Mouse (Mus musculus) liver, embryonic 13.5 days (tissue): ENCODE measurements around the gene Ppil6. TPM values are rescaled to one million over a fixed set of nuclear protein-coding genes. Genes with fewer than 3 reads are reported as not detected.

Experiments used
- ATAC-seq: fragments of 200-750 bp; cut with Nextera tagmentation; 2 replicates; pipeline ENCODE4 v1.8.0; 2017; ENCODE audit warnings: low read depth, mild to moderate bottlenecking, moderate number of reproducible peaks, moderate library complexity
- DNase-seq: peaks from one replicate; pipeline ENCODE4 v3.0.0; 2022
- H3K27ac ChIP-seq: fragments of 300-500 bp; sonication (generic); 2 replicates; pipeline ENCODE4 v1.5.1; 2015; ENCODE audit warnings: moderate library complexity, mild to moderate bottlenecking, inconsistent platforms
- H3K27me3 ChIP-seq: fragments of 300-500 bp; sonication (generic); 2 replicates; pipeline ENCODE4 v1.6.1; 2015; ENCODE audit warnings: mild to moderate bottlenecking, inconsistent platforms
- H3K36me3 ChIP-seq: fragments of 300-500 bp; sonication (generic); 2 replicates; pipeline ENCODE4 v1.6.1; 2015; ENCODE audit warnings: mild to moderate bottlenecking, inconsistent platforms
- H3K4me1 ChIP-seq: fragments of 300-500 bp; sonication (generic); replicated peaks from 2 replicates; pipeline ENCODE4 v1.6.1; 2015; ENCODE audit warnings: inconsistent platforms
- H3K4me2 ChIP-seq: fragments of 300-500 bp; sonication (generic); 2 replicates; pipeline ENCODE4 v1.6.1; 2015; ENCODE audit warnings: inconsistent platforms, mild to moderate bottlenecking, moderate library complexity
- H3K4me3 ChIP-seq: fragments of 300-500 bp; sonication (generic); replicated peaks from 2 replicates; pipeline ENCODE4 v1.5.1; 2015; ENCODE audit warnings: mild to moderate bottlenecking, inconsistent platforms
- H3K9ac ChIP-seq: fragments of 300-500 bp; sonication (generic); 2 replicates; pipeline ENCODE4 v1.6.1; 2015; ENCODE audit warnings: mild to moderate bottlenecking, inconsistent platforms
- H3K9me3 ChIP-seq: fragments of 300-500 bp; sonication (generic); replicated peaks from 2 replicates; pipeline ENCODE4 v1.6.1; 2016; ENCODE audit warnings: inconsistent platforms
- WGBS: fragments of 180-500 bp; shearing (Covaris S2); methylation state at CpG from one replicate; pipeline ENCODE4 v1.1.7; 2015; ENCODE audit not compliant: insufficient replicate concordance; 5-methylcytosine and 5-hydroxymethylcytosine counted together
- polyA plus RNA-seq: library from polyadenylated mRNA; unstranded; fragments of >200 nt; fragmentation: Nextera tagmentation; extraction: Ambion mirVana; gene quantifications from 2 replicates; pipeline ENCODE4 v1.2.1, GENCODE M21; 2015

The Ppil6 gene
- polyA plus RNA-seq, 1 experiment from 2014 or later, result not detected

DNA sequence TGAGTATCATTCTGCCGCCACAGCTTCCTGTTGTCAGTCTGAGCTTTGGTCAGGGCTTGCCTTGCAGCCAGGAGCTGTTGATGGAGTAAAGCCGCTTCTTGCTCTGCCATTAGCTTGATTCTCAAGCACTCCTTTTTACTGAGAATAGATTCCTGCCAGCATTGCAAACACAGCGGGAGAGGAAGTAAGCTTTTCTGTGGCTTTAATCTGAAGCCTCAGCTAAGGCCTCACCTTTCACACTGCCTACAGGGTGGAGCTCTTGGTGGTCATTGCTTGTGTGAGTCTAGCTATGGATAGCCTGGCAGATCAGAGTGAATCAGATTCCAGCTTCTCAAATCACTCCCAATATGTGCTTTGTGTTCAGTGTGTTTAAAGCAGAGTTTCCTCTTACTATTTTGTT is 62.1 kb downstream of the Ppil6 start:
- no peaks in the 10 kb centered on the region; the same call in 1 of the 2 replicates for H3K4me1 ChIP-seq
- no peaks in the 10 kb centered on the region for H3K36me3 ChIP-seq
- no peak for DNase-seq
- no peak for ATAC-seq
- H3K9me3 ChIP-seq, result peaks cover 4% of the 10 kb centered on the region
- H3K27me3 ChIP-seq, result 0 out of 2 replicates have a peak, but pooled peaks cover 2% of the 10 kb centered on the region
- H3K4me3 ChIP-seq, result no peak overlapping the region
- no peak overlapping the region for H3K27ac ChIP-seq
- no peak overlapping the region for H3K9ac ChIP-seq
- no peak overlapping the region for H3K4me2 ChIP-seq
- WGBS, result 19% methylated on average over 3 of the region's 3 CpGs

GRCm38 (mm10) chr10:41552847-41553589 is 62.8 kb downstream of the Ppil6 start:
- Histone ChIP-seq H3K4me2 (no peak overlapping the region), H3K9me3 (peaks cover 4% of the 10 kb centered on the region), H3K27me3 (0 out of 2 replicates have a peak, but pooled peaks cover 2% of the 10 kb centered on the region), H3K36me3 (no peaks in the 10 kb centered on the region), H3K9ac (no peak overlapping the region), H3K4me3 (no peak overlapping the region), H3K4me1 (no peaks in the 10 kb centered on the region; the same call in 1 of the 2 replicates), H3K27ac (no peak overlapping the region)
- WGBS, result 53% methylated on average over 14 of the region's 14 CpGs
- no peak for ATAC-seq
- DNase-seq, result no peak

DNA sequence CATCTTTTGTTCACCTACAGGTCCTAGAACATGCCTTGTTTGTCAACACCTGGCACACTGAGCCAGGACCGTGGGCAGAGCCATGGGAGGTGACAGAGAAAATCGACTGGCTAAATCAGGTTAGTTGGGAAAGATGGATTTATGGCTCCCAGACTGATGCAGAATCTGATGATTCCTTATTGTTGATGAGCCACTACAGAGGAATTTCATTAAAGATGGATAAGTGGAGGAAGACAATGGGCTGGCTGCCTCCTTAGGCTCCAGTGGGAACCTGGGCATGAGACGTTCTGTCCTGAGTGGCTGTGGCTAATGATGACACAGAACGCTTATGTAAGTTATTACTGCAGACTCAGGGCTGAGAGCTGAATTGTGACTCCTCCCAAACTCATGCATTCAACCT is 63.5 kb downstream of the Ppil6 start:
- no peak overlapping the region for H3K9ac ChIP-seq
- H3K4me2 ChIP-seq, result no peak overlapping the region
- 0 out of 2 replicates have a peak, but pooled peaks cover 2% of the 10 kb centered on the region for H3K27me3 ChIP-seq
- no peak for DNase-seq
- no peak overlapping the region for H3K4me3 ChIP-seq
- ATAC-seq, result no peak
- H3K9me3 ChIP-seq, result peaks cover 4% of the 10 kb centered on the region
- no peaks in the 10 kb centered on the region; the same call in 1 of the 2 replicates for H3K4me1 ChIP-seq
- no peaks in the 10 kb centered on the region for H3K36me3 ChIP-seq
- 66% methylated on average over 4 of the region's 4 CpGs for WGBS
- no peak overlapping the region for H3K27ac ChIP-seq

DNA sequence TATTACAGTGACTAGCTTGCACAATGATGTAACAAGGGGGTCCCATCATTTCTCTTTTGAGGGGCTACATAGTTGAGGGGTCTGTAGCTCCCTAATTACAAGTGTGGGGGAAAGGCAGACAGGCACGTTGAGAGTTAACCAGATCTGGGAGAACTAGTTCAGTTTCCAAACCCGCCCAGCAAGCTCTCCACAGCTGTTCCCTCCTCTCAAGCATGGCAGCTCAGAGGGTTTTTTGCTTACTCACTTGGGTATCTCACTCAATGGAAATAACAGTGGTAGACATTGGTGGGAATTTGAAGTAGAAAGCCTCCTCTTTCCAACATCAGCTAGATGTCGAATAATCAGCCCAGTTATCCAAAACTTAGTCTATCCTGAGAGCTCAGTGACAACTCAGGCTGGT is 64.8 kb downstream of the Ppil6 start:
- no peak for ATAC-seq
- Histone ChIP-seq H3K4me1 (no peaks in the 10 kb centered on the region; the same call in 1 of the 2 replicates), H3K36me3 (no peaks in the 10 kb centered on the region), H3K27ac (no peak overlapping the region), H3K27me3 (0 out of 2 replicates have a peak, but pooled peaks cover 2% of the 10 kb centered on the region), H3K9ac (no peak overlapping the region), H3K4me3 (no peak overlapping the region), H3K4me2 (no peak overlapping the region), H3K9me3 (no peaks in the 10 kb centered on the region)
- DNase-seq, result no peak
- 61% methylated on average over 3 of the region's 3 CpGs for WGBS

DNA sequence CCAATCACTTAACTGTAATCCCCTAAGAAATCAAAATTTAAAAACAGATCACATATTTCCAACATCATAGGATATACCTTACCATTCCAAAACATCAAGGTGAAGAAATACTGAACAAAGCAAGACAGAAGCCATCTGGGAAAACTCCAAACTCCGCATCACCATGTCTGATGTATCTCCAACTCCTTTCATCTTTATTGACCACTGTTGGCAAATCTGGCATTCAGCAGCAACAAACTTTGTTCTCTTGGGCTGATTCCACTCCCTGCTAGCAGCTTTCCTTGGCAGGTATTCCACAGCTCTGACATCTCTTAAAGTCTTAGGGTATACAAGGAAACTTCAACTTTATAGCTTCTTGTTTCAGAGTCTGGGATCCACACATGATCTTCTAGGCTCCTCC is 68.2 kb downstream of the Ppil6 start:
- no peak for DNase-seq

GRCm38 (mm10) chr10:41561701-41562395 is 71.6 kb downstream of the Ppil6 start:
- ATAC-seq (no peak), DNase-seq (no peak)
- H3K4me2 ChIP-seq, result no peak overlapping the region
- WGBS, result 67% methylated on average over 10 of the region's 10 CpGs
- no peak overlapping the region for H3K27ac ChIP-seq
- H3K9ac ChIP-seq, result no peak overlapping the region
- H3K4me3 ChIP-seq, result no peak overlapping the region
- H3K4me1 ChIP-seq, result no peaks in the 10 kb centered on the region
- H3K36me3 ChIP-seq, result no peaks in the 10 kb centered on the region
- peaks cover 6% of the 10 kb centered on the region; the same call in 1 of the 2 replicates for H3K9me3 ChIP-seq
- H3K27me3 ChIP-seq, result no peaks in the 10 kb centered on the region

More for the DNA sequence above, 68.2 kb downstream of the Ppil6 start:
- no peaks in the 10 kb centered on the region for H3K27me3 ChIP-seq
- H3K9me3 ChIP-seq, result peaks cover 6% of the 10 kb centered on the region; the same call in 1 of the 2 replicates
- no peak overlapping the region for H3K4me2 ChIP-seq
- no peaks in the 10 kb centered on the region for H3K36me3 ChIP-seq
- H3K4me1 ChIP-seq, result no peaks in the 10 kb centered on the region
- H3K27ac ChIP-seq, result no peak overlapping the region
- ATAC-seq, result no peak
- H3K4me3 ChIP-seq, result no peak overlapping the region
- H3K9ac ChIP-seq, result no peak overlapping the region
- WGBS, result 81% methylated on average over 1 of the region's 1 CpGs

Other genes with a start within 250 kb of the Ppil6 start
- gene Fig4, start 187.2 kb upstream of the Ppil6 start, polyA plus RNA-seq, result 9.9 and 11.4 TPM in 2 replicates
- gene Ak9, start 186.5 kb upstream of the Ppil6 start, polyA plus RNA-seq, result not detected in 2 replicates
- 5.2 and 5.7 TPM in 2 replicates for gene Zbtb24, start 40.1 kb upstream of the Ppil6 start, polyA plus RNA-seq
- 6.0 and 6.1 TPM in 2 replicates for gene Mical1, start 14.1 kb upstream of the Ppil6 start, polyA plus RNA-seq
- gene Smpd2, start 70 bp upstream of the Ppil6 start, polyA plus RNA-seq, result 9.8 and 11.2 TPM in 2 replicates
- gene Cd164, start 29.0 kb downstream of the Ppil6 start, polyA plus RNA-seq, result 61.1 and 80.0 TPM in 2 replicates
- gene Ccdc162, start 226.2 kb downstream of the Ppil6 start, polyA plus RNA-seq, result 0.09 TPM in 1 of 2 replicates, not detected in the other